In the genomic region with DNA sequence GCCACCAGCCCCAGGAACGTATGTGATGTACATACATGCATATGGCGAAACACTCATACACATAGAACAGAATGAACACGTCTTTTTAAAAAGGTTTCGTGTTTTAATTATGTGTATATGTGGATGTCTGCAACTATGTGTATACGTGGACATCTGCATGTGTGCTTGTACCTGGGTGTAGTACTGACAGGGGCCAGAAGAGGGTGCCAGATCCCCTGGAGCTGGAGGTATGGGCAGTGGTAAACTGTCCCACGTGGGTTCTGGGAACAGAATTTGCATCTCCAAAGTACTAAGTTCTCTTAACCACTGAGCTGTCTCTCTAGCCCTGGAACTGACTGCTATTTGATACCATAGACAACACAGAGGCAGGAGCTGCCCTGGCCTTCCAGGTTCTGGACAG, we compare ENCODE assay signal across 8 mouse cellular contexts. TPM values are rescaled to one million over a fixed set of nuclear protein-coding genes. Genes with fewer than 3 reads are reported as not detected.
DNase-seq lines count a peak whose midpoint lies in the region; ATAC-seq lines count a peak whose summit lies in the region.

No protein-coding gene starts in this region.

- DNase-seq in adrenal gland, postnatal 36 days, result peak; percentile 6 to 47
- DNase-seq in adrenal gland, adult 8-10 months, result no peak
- peak; percentile 60 for DNase-seq in layer of hippocampus, postnatal 10 days (ENCODE audit: low spot score in 2 of 2)
- no peak for DNase-seq in layer of hippocampus, adult 9-11 months
- peak; percentile 22 for DNase-seq in T-cell, adult 2 months (ENCODE audit: low spot score)
- DNase-seq in kidney, postnatal 10 days, result peak; percentile 63
- DNase-seq in testis, postnatal 10 days (ENCODE audit: low spot score), result peak; percentile 68

- no peak for ATAC-seq in monocyte, adult 5-6 weeks (replicated peaks; ENCODE audit: insufficient number of reproducible peaks, low FRiP score, low TSS enrichment, poor library complexity, severe bottlenecking)

RNA-seq across cellular contexts. Expression of gene Cd2, which starts 30.4 kb away (rescaled TPM):
- total RNA-seq in adrenal gland, postnatal 36 days (2021), result under 1 TPM; 0.53 to 0.63 TPM
- 1 to 10 TPM in 2 of 4 experiments, under 1 TPM in 2; 0.64 to 1.7 (median 0.99) TPM for total RNA-seq in adrenal gland, adult 8-10 months (2022)
- not detected for total RNA-seq in layer of hippocampus, postnatal 10 days (2021)
- total RNA-seq in monocyte, adult 5-6 weeks (2017), result 271 to 498 TPM (median 274 TPM) in 3 replicates

RNA-seq across cellular contexts. Expression of gene Igsf3, which starts 58.8 kb away (rescaled TPM):
- 1 to 10 TPM; 5.2 to 6.7 TPM for total RNA-seq in adrenal gland, postnatal 36 days (2021)
- 10 to 100 TPM in 2 of 4 experiments, 1 to 10 TPM in 2; 4.5 to 11.8 (median 8.2) TPM for total RNA-seq in adrenal gland, adult 8-10 months (2022)
- 10 to 100 TPM; 57.3 to 57.7 TPM for total RNA-seq in layer of hippocampus, postnatal 10 days (2021)
- total RNA-seq in monocyte, adult 5-6 weeks (2017), result 0.21 to 0.29 TPM (median 0.29 TPM) in 3 replicates

Comparison
In these comparisons a context has a peak if more than half of its experiments do, and no peak if none do; other contexts are left out.
1. DNase-seq: peak in adrenal gland, postnatal 36 days (2 of 2), layer of hippocampus, postnatal 10 days (2 of 2), T-cell, adult 2 months (single experiment), kidney, postnatal 10 days (single experiment) and testis, postnatal 10 days (single experiment); none in adrenal gland, adult 8-10 months (single experiment) and layer of hippocampus, adult 9-11 months (single experiment).
2. RNA of gene Cd2, which starts 30.4 kb away (total RNA-seq): 271 to 498 TPM in monocyte, adult 5-6 weeks; 0.64 to 1.7 TPM in adrenal gland, adult 8-10 months, 0.53 to 0.63 TPM in adrenal gland, postnatal 36 days and not detected in layer of hippocampus, postnatal 10 days; every median in the first group is over 10 times any median in the second.
3. RNA of gene Igsf3, which starts 58.8 kb away (total RNA-seq): 57.3 to 57.7 TPM in layer of hippocampus, postnatal 10 days; 4.5 to 11.8 TPM in adrenal gland, adult 8-10 months, 5.2 to 6.7 TPM in adrenal gland, postnatal 36 days and 0.21 to 0.29 TPM in monocyte, adult 5-6 weeks; every median in the first group is over 4 times any median in the second.